Mouse (Mus musculus): ENCODE data around the gene Tmem125.

DNA sequence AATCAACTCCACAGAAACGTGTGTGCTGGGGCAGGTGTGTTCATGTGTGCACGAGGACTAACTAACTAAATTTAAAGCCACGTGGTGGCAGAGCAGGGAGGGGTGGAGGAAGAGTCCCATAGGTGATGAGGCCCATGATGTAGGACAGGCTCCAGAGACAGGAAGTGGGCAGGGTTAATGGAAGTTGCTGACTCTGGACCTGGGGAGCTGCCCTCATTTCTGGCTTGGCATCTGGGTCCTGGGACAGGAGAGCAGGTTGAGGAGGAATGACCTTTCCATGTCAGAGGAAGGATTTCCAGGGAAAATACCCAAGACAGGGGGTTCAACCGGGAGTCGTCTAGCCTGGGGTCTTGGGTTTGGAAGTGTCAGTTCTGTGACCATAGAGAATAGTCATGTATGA is 11.2 kb downstream of the Tmem125 start:
- no peak for TF ChIP-seq CTCF (IDR thresholded peaks at IDR 0.05; ENCODE audit: control insufficient read depth, insufficient read depth, low read length)
- TF ChIP-seq POLR2A (IDR thresholded peaks at IDR 0.05; ENCODE audit: borderline replicate concordance, control insufficient read depth, low read depth, low read length), result no peak
